Mouse (Mus musculus): Measurements from ENCODE around the gene Jade2. TPM values are rescaled to one million over a fixed set of nuclear protein-coding genes. Genes with fewer than 3 reads are reported as not detected.
A peak's percentile ranks its signal among the peaks of the same experiment; 100 is the strongest.

The Jade2 gene
- polyA plus RNA-seq, 1 experiment from 2014 or later = 0.39 TPM

DNA sequence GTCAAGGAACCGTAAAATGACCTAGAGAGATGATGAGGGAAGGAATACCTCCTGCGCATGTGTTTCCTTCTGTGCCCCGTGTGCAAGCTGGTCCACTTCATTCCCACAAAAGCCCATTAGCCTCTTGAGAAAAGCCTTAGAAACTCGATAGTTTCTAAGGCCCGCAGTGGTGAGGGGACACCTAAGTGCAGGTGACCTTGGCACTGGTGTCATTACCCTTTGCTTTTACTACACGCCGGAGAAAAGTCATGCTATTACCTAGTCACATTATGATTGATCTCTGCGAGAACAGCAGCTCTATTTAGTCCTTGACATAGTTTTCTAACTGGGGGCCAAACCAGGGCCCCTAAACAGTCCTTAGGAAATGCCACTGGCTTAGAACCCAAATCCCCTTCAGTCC lies 3.2 kb upstream of the Jade2 start:
- Histone ChIP-seq H3K27me3 (ENCODE audit: control insufficient read depth, insufficient read depth, low read length) (peaks cover 28% of the 10 kb centered on the region), H3K27ac (no peak overlapping the region)
- WGBS = 90% methylated on average over 8 of the region's 8 CpGs

DNA sequence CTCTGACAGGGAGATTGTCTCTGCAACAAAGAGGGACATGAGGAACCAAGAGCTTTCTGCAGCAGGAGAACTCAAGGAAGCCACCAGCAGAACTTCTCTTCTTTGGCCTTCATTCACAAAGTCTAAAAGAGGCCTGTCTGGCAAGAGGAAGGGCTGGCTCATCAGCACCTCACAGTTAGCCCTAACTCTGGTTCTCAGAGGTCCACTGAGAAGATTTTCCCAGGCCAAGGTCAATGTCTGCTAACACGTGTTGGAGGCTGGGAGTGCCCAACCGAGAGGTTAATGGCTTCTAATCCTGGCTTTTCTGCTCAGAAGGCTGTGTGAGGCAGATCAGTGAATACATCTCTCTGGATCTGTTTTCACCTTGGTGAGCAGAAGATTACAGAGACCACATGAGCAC lies 2.1 kb upstream of the Jade2 start:
- WGBS = 30% methylated on average over 2 of the region's 2 CpGs
- Histone ChIP-seq H3K4me2 (replicated peaks) (no peak overlapping the region), H3K9ac (no peak overlapping the region), H3K4me3 (replicated peaks; ENCODE audit: low read length) (no peak overlapping the region), H3K9me3 (ENCODE audit: control insufficient read depth, low read length) (no peaks in the 10 kb centered on the region), H3K4me1 (replicated peaks; ENCODE audit: control insufficient read depth, insufficient read depth, low read length) (peaks cover 3% of the 10 kb centered on the region; the same call in 1 of the 2 replicates), H3K27ac (no peak overlapping the region), H3K36me3 (replicated peaks; ENCODE audit: control insufficient read depth, insufficient read depth) (no peaks in the 10 kb centered on the region), H3K27me3 (ENCODE audit: control insufficient read depth, insufficient read depth, low read length) (peaks cover 28% of the 10 kb centered on the region)
- no peak for ATAC-seq (ENCODE audit: low FRiP score)
- DNase-seq (ENCODE audit: low spot score) = no peak

More for the DNA sequence above, 3.2 kb upstream of the Jade2 start:
- DNase-seq (ENCODE audit: low spot score) = no peak
- Histone ChIP-seq H3K4me3 (replicated peaks; ENCODE audit: low read length) (no peak overlapping the region), H3K4me2 (replicated peaks) (no peak overlapping the region), H3K9ac (no peak overlapping the region), H3K36me3 (replicated peaks; ENCODE audit: control insufficient read depth, insufficient read depth) (no peaks in the 10 kb centered on the region), H3K9me3 (ENCODE audit: control insufficient read depth, low read length) (no peaks in the 10 kb centered on the region), H3K4me1 (replicated peaks; ENCODE audit: control insufficient read depth, insufficient read depth, low read length) (0 out of 2 replicates have a peak, but pooled peaks cover 3% of the 10 kb centered on the region)
- ATAC-seq (ENCODE audit: low FRiP score) = no peak

DNA sequence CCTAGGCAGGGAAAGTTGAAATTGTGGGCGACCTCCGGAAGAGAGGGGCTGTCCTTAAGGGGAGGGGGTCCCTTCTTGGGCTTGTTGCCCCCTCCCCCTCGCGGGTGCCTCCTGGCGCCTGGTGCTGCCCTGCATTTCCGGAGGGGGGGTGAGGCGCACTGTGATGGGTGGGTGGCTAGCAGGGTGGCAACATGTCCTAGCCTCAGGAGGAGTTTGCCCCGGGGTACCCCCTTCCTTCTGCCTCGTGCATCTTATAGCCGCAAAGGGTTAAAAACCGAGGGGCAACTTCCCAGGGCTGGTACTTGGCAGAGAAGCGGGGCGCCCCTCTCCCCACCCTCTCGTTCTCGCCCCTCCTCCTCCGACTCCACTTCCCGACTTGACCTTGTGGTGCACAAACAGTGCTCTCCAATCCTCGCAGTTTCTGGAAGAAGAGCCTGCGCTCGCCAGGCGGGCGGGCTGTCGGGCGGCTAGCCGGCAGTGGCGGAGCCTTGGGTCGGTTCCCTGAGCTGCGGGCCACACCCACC lies 1.1 kb upstream of the Jade2 start:
- ATAC-seq (ENCODE audit: low FRiP score) = peak; percentile 31; the same call in 1 of the 2 replicates
- peaks cover 28% of the 10 kb centered on the region for H3K27me3 ChIP-seq (ENCODE audit: control insufficient read depth, insufficient read depth, low read length)
- H3K36me3 ChIP-seq (replicated peaks; ENCODE audit: control insufficient read depth, insufficient read depth) = no peaks in the 10 kb centered on the region
- no peak overlapping the region for H3K27ac ChIP-seq
- peak overlapping the region; percentile 71 for H3K4me3 ChIP-seq (replicated peaks; ENCODE audit: low read length)
- under 1% methylated on average over 23 of the region's 28 CpGs for WGBS
- H3K4me1 ChIP-seq (replicated peaks; ENCODE audit: control insufficient read depth, insufficient read depth, low read length) = peaks cover 3% of the 10 kb centered on the region; the same call in 1 of the 2 replicates
- H3K4me2 ChIP-seq (replicated peaks) = peak overlapping the region; percentile 100
- 0 out of 2 replicates have a peak overlapping the region, but pooled peaks have one; percentile 52 for H3K9ac ChIP-seq
- no peaks in the 10 kb centered on the region for H3K9me3 ChIP-seq (ENCODE audit: control insufficient read depth, low read length)
- DNase-seq (ENCODE audit: low spot score) = peak; percentile 32

DNA sequence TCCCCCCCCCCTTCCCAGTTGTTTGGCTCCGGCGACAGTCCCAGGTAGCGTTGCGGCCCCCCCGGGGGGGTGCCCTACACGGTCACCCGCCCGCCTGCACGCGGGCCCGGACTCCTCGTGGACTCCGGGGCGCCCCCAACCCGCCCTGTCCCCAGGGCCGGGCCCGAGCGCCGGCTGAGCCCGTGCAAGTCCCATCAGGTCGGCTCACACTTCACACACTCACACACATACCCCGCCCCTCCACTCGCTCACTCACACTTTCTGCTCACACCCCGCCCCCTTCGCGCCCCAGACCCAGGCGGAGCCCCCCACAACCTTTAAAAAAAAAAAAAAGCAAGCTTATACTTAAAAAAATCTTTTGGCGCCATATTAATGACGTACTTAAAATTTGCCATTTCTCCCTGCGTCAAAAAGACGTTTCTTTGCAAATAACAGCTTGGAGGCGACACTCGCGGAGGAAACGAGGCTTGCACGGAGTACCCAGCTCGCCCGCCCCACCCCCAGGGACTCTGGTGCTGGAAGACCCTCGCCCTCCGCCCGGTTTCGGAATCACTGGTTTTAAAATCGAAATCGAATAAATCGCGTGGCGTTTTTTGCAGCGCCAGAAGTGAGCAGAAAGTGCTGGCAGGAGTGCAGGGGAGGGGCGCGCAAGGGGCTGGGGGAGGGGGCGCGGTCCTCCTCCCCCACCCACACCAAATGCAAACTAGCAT lies 520 bp upstream of the Jade2 start:
- Histone ChIP-seq H3K27ac (no peak overlapping the region; the same call in 1 of the 2 replicates), H3K27me3 (ENCODE audit: control insufficient read depth, insufficient read depth, low read length) (peaks cover 28% of the 10 kb centered on the region), H3K9me3 (ENCODE audit: control insufficient read depth, low read length) (no peaks in the 10 kb centered on the region), H3K36me3 (replicated peaks; ENCODE audit: control insufficient read depth, insufficient read depth) (no peaks in the 10 kb centered on the region), H3K4me3 (replicated peaks; ENCODE audit: low read length) (peak overlapping the region; percentile 71), H3K4me2 (replicated peaks) (peak overlapping the region; percentile 100), H3K9ac (peak overlapping the region; percentile 52), H3K4me1 (replicated peaks; ENCODE audit: control insufficient read depth, insufficient read depth, low read length) (peaks cover 3% of the 10 kb centered on the region; the same call in 1 of the 2 replicates)
- under 1% methylated on average over 52 of the region's 52 CpGs for WGBS
- peak; percentile 51 for DNase-seq (ENCODE audit: low spot score)
- peak; percentile 42; the same call in 1 of the 2 replicates for ATAC-seq (ENCODE audit: low FRiP score)

DNA sequence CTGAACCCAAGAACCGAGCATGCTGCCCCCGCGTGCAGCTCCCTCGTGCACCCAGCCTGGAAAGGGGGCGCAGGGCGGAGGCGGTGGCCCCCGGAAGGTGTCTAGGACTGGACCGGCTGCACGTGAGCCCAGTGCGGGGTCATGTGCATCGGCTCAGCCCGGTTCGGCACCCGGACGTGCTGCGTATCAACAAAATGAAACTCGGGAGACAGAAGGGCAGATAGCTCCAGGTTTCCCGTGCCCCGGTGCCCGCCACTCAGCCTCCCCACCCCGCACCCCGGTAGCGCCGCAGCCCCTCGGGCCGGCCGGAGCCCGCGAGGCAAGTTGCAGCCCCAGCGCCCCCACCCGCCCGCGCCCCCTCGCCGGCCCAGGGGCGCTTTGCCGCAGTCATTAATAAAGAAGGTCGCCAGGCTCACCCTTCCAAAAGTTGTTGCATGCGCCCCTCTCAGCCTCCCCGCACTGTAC lies 805 bp downstream of the Jade2 start:
- WGBS = under 1% methylated on average over 39 of the region's 41 CpGs
- H3K9me3 ChIP-seq (ENCODE audit: control insufficient read depth, low read length) = no peaks in the 10 kb centered on the region
- DNase-seq (ENCODE audit: low spot score) = peak; percentile 24
- H3K4me1 ChIP-seq (replicated peaks; ENCODE audit: control insufficient read depth, insufficient read depth, low read length) = peaks cover 3% of the 10 kb centered on the region; the same call in 1 of the 2 replicates
- H3K4me3 ChIP-seq (replicated peaks; ENCODE audit: low read length) = peak overlapping the region; percentile 71
- H3K36me3 ChIP-seq (replicated peaks; ENCODE audit: control insufficient read depth, insufficient read depth) = no peaks in the 10 kb centered on the region
- peak overlapping the region; percentile 100 for H3K4me2 ChIP-seq (replicated peaks)
- peaks cover 28% of the 10 kb centered on the region for H3K27me3 ChIP-seq (ENCODE audit: control insufficient read depth, insufficient read depth, low read length)
- H3K9ac ChIP-seq = peak overlapping the region; percentile 52
- H3K27ac ChIP-seq = no peak overlapping the region
- no peak for ATAC-seq (ENCODE audit: low FRiP score)

DNA sequence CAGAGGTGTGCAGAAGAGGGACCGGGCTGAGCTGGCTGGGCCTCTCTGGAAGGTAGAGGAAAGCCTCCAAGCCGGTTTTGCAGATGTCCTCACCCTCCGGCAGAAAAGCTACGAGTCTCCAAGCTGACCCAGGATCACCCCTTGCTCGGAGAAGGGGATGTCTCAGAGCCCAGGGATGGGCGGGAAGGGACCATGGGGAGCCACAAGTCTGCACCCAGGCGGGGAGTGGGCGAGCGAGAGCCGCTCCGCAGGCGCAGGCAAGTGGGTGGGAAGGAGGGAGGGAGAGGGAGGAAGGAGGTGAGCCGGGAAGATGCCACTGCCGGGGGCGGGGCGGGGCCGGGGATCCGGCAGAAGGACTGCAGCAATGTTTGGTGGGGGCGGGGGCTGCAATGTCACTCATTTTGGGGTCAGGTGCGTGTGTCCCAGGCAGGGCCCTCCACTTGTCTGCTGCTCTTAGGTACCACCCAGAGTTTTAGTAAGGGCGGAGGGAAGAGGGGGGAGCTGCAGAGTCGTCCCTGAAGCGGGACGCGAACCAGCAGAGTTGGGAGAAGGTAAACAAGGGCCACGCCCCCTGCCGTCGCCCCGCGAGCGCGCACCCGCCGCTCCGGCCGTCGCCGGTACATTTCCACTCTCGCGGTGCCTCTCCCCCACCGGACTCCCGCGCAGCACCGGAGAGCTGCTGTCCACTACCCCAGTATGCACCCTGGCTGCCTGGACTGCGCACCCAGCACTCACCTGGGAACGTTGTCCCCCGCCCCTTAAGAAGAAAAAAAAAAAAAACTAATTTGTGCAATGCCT lies 1.4 kb downstream of the Jade2 start:
- H3K27me3 ChIP-seq (ENCODE audit: control insufficient read depth, insufficient read depth, low read length) = peaks cover 28% of the 10 kb centered on the region
- H3K4me3 ChIP-seq (replicated peaks; ENCODE audit: low read length) = peak overlapping the region; percentile 71
- under 1% methylated on average over 45 of the region's 47 CpGs for WGBS
- peak overlapping the region; percentile 52 for H3K9ac ChIP-seq
- peaks cover 3% of the 10 kb centered on the region; the same call in 1 of the 2 replicates for H3K4me1 ChIP-seq (replicated peaks; ENCODE audit: control insufficient read depth, insufficient read depth, low read length)
- H3K9me3 ChIP-seq (ENCODE audit: control insufficient read depth, low read length) = no peaks in the 10 kb centered on the region
- peak overlapping the region; percentile 100 for H3K4me2 ChIP-seq (replicated peaks)
- ATAC-seq (ENCODE audit: low FRiP score) (peak; percentile 54), DNase-seq (ENCODE audit: low spot score) (peak; percentile 31)
- no peak overlapping the region for H3K27ac ChIP-seq
- no peaks in the 10 kb centered on the region for H3K36me3 ChIP-seq (replicated peaks; ENCODE audit: control insufficient read depth, insufficient read depth)

DNA sequence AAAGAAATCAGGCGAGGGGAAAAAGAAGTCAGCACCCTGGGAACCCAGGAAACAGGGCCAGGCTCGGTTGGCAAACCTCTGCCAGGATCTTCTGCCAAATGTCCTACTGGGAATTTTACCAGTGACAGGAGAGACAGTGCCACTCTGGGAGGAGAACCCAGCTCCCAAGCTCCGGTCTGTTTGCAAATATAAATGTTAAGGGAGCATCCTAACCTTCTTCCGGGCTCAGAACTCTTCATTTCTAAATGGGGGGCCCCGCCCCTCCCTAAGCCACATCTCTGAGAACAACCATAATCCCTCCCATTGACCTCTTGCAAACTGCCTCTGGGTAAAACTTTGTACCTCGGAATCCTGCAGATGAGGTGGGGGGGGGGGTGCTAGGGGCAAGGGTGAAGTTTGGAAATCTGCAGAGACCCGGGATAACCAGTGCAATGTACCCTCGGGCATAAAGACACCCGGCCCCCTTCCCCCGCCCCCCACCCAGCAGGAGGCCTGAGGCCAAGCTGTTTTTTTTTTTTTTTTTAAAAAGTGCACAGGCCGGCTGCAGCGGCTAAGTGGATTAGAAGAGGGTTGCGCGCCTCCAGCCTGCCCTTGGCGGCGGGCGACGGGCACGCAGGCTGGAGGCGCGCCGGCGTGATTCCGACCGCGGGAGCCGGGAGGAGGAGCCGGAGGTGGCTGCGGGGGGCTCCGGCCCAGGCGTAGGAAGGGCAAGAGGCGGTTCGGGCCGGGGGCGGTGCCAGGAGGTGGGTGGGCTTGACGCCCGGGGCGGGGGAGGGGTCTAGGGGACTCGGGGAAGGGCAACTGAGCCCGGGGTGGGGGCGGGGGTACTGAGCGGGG lies 2.3 kb downstream of the Jade2 start:
- Histone ChIP-seq H3K27me3 (ENCODE audit: control insufficient read depth, insufficient read depth, low read length) (peaks cover 26% of the 10 kb centered on the region), H3K4me3 (replicated peaks; ENCODE audit: low read length) (peak overlapping the region; percentile 71), H3K9me3 (ENCODE audit: control insufficient read depth, low read length) (no peaks in the 10 kb centered on the region), H3K4me2 (replicated peaks) (peak overlapping the region; percentile 100), H3K9ac (peak overlapping the region; percentile 52), H3K36me3 (replicated peaks; ENCODE audit: control insufficient read depth, insufficient read depth) (no peaks in the 10 kb centered on the region), H3K4me1 (replicated peaks; ENCODE audit: control insufficient read depth, insufficient read depth, low read length) (peaks cover 3% of the 10 kb centered on the region; the same call in 1 of the 2 replicates), H3K27ac (no peak overlapping the region)
- under 1% methylated on average over 37 of the region's 42 CpGs for WGBS
- ATAC-seq (ENCODE audit: low FRiP score) (peak; percentile 78), DNase-seq (ENCODE audit: low spot score) (peak; percentile 82)

DNA sequence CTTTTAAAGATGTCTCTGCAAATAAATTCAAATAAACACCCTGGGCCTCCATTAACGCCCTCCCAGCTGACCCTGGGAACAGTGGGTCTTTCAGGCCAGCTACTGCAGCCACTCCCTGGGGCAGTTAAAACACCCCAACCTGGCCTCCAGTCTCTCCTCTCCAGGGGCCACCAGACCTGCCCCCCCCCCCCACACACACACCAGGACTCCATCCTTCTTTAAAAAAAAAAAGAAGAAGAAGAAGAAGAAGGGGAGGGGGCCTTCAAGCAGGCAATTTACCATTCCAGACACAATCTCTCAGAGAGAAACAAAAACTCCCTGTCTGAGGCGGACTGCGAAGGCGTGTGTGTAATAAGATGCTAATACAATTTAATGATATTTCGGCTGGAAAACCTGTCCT lies 4.9 kb downstream of the Jade2 start:
- peaks cover 1% of the 10 kb centered on the region; the same call in 1 of the 2 replicates for H3K27me3 ChIP-seq (ENCODE audit: control insufficient read depth, insufficient read depth, low read length)
- ATAC-seq (ENCODE audit: low FRiP score) (no peak), DNase-seq (ENCODE audit: low spot score) (no peak)
- no peak overlapping the region for H3K9ac ChIP-seq
- H3K27ac ChIP-seq = no peak overlapping the region
- WGBS = 59% methylated on average over 5 of the region's 5 CpGs
- no peak overlapping the region for H3K4me3 ChIP-seq (replicated peaks; ENCODE audit: low read length)
- H3K9me3 ChIP-seq (ENCODE audit: control insufficient read depth, low read length) = no peaks in the 10 kb centered on the region
- H3K36me3 ChIP-seq (replicated peaks; ENCODE audit: control insufficient read depth, insufficient read depth) = no peaks in the 10 kb centered on the region
- H3K4me1 ChIP-seq (replicated peaks; ENCODE audit: control insufficient read depth, insufficient read depth, low read length) = no peaks in the 10 kb centered on the region; the same call in 1 of the 2 replicates
- H3K4me2 ChIP-seq (replicated peaks) = no peak overlapping the region
